Mouse (Mus musculus) kidney, embryonic 14.5 days (tissue): ENCODE results near the gene Cdk5r1. TPM values are rescaled to one million over a fixed set of nuclear protein-coding genes. Genes with fewer than 3 reads are reported as not detected.

ENCODE experiments used
- polyA plus RNA-seq: library from polyadenylated mRNA; unstranded; fragments of >200 nt; fragmentation: Nextera tagmentation; extraction: Ambion mirVana; gene quantifications from 2 replicates; pipeline ENCODE4 v1.2.1, GENCODE M21; 2014

The Cdk5r1 gene
- polyA plus RNA-seq, 1 experiment from 2014 or later, result 0.84 TPM

Other genes starting within 250 kb of the Cdk5r1 start
- 1.1 and 1.3 TPM in 2 replicates for gene Rhbdl3, start 176.1 kb upstream of the Cdk5r1 start, polyA plus RNA-seq
- 16.9 and 22.9 TPM in 2 replicates for gene 5730455P16Rik, start 99.0 kb upstream of the Cdk5r1 start, polyA plus RNA-seq
- gene Zfp207, start 93.7 kb upstream of the Cdk5r1 start, polyA plus RNA-seq, result 297 and 300 TPM in 2 replicates
- 300 and 337 TPM in 2 replicates for gene Psmd11, start 48.4 kb upstream of the Cdk5r1 start, polyA plus RNA-seq